Mouse (Mus musculus): ENCODE results near the gene B4galt5. TPM values are rescaled to one million over a fixed set of nuclear protein-coding genes. Genes with fewer than 3 reads are reported as not detected.

B4galt5 gene
- 2.6 TPM for polyA plus RNA-seq (2015; fragmentation: Illumina TruSeq; extraction: RNeasy Lipid Tissue Mini Kit (QIAGEN cat#74804); ENCODE audit: insufficient read depth, low read depth, low replicate concordance)

GRCm38 (mm10) chr2:167348376-167349282, at the start of gene B4galt5:
TSS of gene B4galt5 (minus strand) at chr2:167349183.

Other genes with a start within 250 kb of the B4galt5 start
- gene Kcnb1, start 159.0 kb downstream of the B4galt5 start, polyA plus RNA-seq (2015; fragmentation: Illumina TruSeq; extraction: RNeasy Lipid Tissue Mini Kit (QIAGEN cat#74804); ENCODE audit: insufficient read depth, low read depth, low replicate concordance): 3.9 TPM
- 14.0 TPM for gene Ptgis, start 108.6 kb downstream of the B4galt5 start, polyA plus RNA-seq (2015; fragmentation: Illumina TruSeq; extraction: RNeasy Lipid Tissue Mini Kit (QIAGEN cat#74804); ENCODE audit: insufficient read depth, low read depth, low replicate concordance)
- gene Slc9a8, start 72.5 kb upstream of the B4galt5 start, polyA plus RNA-seq (2015; fragmentation: Illumina TruSeq; extraction: RNeasy Lipid Tissue Mini Kit (QIAGEN cat#74804); ENCODE audit: insufficient read depth, low read depth, low replicate concordance): 7.0 TPM
- gene Rnf114, start 143.5 kb upstream of the B4galt5 start, polyA plus RNA-seq (2015; fragmentation: Illumina TruSeq; extraction: RNeasy Lipid Tissue Mini Kit (QIAGEN cat#74804); ENCODE audit: insufficient read depth, low read depth, low replicate concordance): 11.6 TPM
- gene Spata2, start 143.7 kb upstream of the B4galt5 start, polyA plus RNA-seq (2015; fragmentation: Illumina TruSeq; extraction: RNeasy Lipid Tissue Mini Kit (QIAGEN cat#74804); ENCODE audit: insufficient read depth, low read depth, low replicate concordance): 4.6 TPM
- gene Snai1, start 189.0 kb upstream of the B4galt5 start, polyA plus RNA-seq (2015; fragmentation: Illumina TruSeq; extraction: RNeasy Lipid Tissue Mini Kit (QIAGEN cat#74804); ENCODE audit: insufficient read depth, low read depth, low replicate concordance): 3.8 TPM

All from pancreas, adult 10 weeks (tissue).